Mouse (Mus musculus) urinary bladder, postnatal 10 days (tissue): ENCODE measurements at regions not wholly inside any gene's neighbourhood (a gene's known extent, or its start where the extent isn't known, plus 50 kb on each side); places are given as distances from the start of the nearest gene placed in this dataset.
"Not testable (repeated sequence)": the region's sequence is repeated elsewhere in the genome, so short reads cannot be mapped to it uniquely, and the experiment has no call there.

Experiments used
- DNase-seq: peaks from one replicate; pipeline ENCODE4 v3.0.0; 2022; ENCODE audit warnings: low spot score

GRCm38 (mm10) chr12:29391756-29392155, 136.4 kb upstream of the Myt1l start:
- no peak for DNase-seq

- no peak for DNase-seq
Measured at GRCm38 (mm10) chr12:29394271-29394670, 133.9 kb upstream of the Myt1l start.

GRCm38 (mm10) chr12:29394881-29395280, 133.3 kb upstream of the Myt1l start:
- no peak for DNase-seq

GRCm38 (mm10) chr12:29395401-29395982, 132.7 kb upstream of the Myt1l start:
- DNase-seq, result no peak

- DNase-seq, result no peak
Measured at GRCm38 (mm10) chr12:29404434-29404833, 123.8 kb upstream of the Myt1l start.

- DNase-seq, result no peak
Measured at GRCm38 (mm10) chr12:29409336-29410055, 118.7 kb upstream of the Myt1l start.

GRCm38 (mm10) chr12:29433936-29434335, 94.2 kb upstream of the Myt1l start:
- DNase-seq, result no peak

- no peak for DNase-seq
Measured at GRCm38 (mm10) chr12:29439343-29440019, 88.7 kb upstream of the Myt1l start.

- not testable (repeated sequence) for DNase-seq
Measured at GRCm38 (mm10) chr12:29465201-29465600, 63.0 kb upstream of the Myt1l start.
